Mouse (Mus musculus) neutrophil, adult 5-6 weeks (primary cell): Measurements from ENCODE around the gene Ifitm3. TPM values are rescaled to one million over a fixed set of nuclear protein-coding genes. Genes with fewer than 3 reads are reported as not detected.

Source experiments
- ATAC-seq: fragments of 151-379, 151-347 bp; 2 replicates; pipeline ENCODE4 v1.8.0; 2017; ENCODE audit warnings: mild to moderate bottlenecking, moderate TSS enrichment; ENCODE audit not compliant: insufficient number of reproducible peaks, poor library complexity, low FRiP score, severe bottlenecking; ENCODE audit errors: extremely low read depth
- total RNA-seq: library from RNA; stranded (forward); fragments of 200-1000 nt; gene quantifications from 2 replicates; pipeline ENCODE4 v1.2.3, GENCODE M21; 2017

The Ifitm3 gene
- total RNA-seq, 1 experiment from 2014 or later = 187 TPM

GRCm38 (mm10) chr7:141008312-141008761 is 2.2 kb downstream of the Ifitm3 start:
- peak; percentile 57 for ATAC-seq

DNA sequence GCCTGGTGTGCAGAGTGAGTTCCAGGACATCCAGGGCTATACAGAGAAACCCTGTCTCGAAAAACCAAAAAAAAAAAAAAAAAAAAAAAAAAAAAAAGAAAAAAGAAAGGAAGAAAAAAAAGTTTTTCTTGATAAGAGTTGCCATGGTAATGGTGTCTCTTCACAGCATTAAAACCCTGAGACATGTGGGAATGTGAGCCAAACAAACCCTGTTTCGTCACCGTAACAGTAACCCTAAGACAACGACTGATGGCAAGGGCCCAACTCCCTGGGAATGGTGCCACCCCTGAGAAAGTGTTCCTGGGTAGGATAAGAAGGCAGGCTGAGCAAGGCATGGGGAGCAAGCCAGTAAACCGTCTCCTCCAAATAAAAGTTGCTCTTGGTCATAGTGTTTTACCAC is 3.7 kb downstream of the Ifitm3 start:
- ATAC-seq = no peak

GRCm38 (mm10) chr7:141006446-141006845 is 4.1 kb downstream of the Ifitm3 start:
- ATAC-seq = peak; percentile 43; the same call in 1 of the 2 replicates

- ATAC-seq = no peak
Measured at GRCm38 (mm10) chr7:141003248-141004010, 7.1 kb downstream of the Ifitm3 start.

GRCm38 (mm10) chr7:141000881-141001708 is 9.5 kb downstream of the Ifitm3 start:
- ATAC-seq = no peak

DNA sequence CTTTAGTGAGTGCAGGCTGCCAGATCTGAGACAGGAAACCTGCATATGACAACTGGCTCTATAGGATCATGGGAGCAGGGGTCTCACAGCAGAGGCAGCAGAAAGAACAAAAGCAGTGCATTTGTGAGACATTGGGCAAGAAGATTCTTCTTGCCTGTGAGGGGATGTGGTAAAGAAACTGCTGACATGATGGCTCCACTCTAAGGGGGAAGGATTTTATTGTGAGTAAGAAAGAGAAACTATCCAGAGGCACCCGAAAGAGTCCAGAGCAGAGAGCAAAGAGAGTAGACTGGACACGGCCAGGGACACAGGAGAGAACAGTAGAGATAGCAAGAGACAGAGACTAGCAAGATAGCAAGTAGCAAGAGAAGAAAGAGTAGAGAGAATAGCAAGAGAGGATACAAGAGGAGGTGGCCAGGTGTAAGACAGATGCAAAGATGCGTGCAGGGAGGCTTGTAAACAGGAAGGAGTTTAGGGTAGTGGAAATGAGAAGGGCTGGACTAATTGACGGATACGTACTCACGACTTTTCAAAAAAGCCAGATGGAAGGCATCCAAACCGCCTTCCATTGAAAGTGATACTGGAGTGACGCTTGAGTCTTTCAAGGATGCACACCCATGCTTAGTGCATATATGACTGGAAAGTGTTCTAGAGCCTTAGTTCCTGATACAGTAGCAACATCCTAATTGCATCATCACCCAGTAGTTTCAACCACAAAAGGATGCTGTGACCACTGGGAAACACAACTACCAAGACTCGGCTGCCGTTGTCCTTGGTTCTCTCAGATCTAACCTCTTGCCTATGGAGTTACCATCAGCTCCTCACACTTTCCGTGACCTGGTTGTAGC is 11.5 kb downstream of the Ifitm3 start:
- ATAC-seq = peak; percentile 88

GRCm38 (mm10) chr7:140997817-140998216 is 12.8 kb downstream of the Ifitm3 start:
- peak; percentile 60 for ATAC-seq

DNA sequence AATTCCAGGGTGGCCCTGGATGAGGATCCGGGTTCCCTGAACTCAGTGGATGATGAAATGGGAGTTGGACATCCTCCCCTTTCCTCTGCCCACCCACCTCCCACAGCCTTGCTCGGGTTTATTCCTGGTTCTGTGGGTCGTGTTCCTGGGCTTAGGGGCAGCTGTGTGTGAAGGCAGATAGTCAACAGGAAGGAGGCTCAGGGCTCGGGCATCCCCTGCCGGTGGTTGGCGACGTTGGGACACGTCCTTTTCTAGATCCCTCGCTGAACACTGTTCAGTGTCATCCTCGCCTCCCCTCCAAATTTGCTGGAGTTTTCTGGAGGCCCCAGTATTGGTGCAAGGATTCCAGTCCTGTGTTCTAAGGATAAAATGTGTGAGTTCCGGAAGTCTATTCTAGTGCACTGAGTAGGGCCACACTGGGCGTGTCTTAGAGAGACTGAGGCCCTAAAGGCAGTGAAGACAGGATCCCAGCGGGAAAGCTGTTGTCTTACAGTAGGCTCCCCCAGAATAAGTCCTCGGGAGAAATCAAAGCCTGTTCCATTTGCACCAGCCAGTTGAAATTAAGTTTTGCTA is 19.4 kb downstream of the Ifitm3 start:
- ATAC-seq = peak; percentile 24; the same call in 1 of the 2 replicates

GRCm38 (mm10) chr7:140990622-140991021 is 19.9 kb downstream of the Ifitm3 start:
- ATAC-seq = no peak

DNA sequence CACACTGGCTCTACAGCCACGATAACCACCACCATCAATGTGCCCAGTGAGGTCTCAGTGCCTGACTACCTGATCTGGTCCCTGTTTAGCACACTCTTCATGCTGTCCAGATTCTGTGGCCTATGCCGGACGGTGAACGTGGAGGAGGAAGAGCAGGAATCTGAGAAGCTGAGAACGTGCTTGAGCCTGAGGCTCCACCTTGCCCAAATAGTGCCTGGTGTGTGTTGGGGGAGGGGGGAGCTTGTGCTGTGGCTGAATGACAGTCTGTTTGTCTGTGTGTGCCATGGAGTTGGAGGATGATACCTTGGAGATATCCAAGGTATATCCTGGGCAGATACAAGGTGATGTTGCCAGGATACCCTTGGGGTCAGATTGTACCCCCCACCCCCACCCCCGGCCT is 20.4 kb downstream of the Ifitm3 start:
- ATAC-seq = no peak

DNA sequence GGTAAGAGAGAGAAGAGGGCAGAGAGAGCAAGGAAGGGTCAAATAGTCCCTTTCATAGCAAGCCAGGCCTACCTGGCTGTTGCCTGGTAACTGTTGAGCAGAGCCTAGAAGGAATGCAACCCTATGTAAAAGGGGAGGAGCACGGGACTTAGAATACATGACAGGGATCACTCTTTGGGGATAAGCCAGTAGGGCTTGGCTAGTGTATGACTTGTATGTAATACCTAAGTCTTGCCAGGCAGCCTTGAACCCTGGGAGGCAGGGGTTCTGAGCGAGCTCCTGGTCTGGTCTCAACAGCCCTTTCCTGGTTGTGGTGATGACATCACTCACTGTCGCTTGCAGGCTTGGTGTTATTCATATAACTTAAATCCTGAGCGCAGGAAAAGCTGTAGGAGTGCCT is 21.5 kb downstream of the Ifitm3 start:
- ATAC-seq = no peak

DNA sequence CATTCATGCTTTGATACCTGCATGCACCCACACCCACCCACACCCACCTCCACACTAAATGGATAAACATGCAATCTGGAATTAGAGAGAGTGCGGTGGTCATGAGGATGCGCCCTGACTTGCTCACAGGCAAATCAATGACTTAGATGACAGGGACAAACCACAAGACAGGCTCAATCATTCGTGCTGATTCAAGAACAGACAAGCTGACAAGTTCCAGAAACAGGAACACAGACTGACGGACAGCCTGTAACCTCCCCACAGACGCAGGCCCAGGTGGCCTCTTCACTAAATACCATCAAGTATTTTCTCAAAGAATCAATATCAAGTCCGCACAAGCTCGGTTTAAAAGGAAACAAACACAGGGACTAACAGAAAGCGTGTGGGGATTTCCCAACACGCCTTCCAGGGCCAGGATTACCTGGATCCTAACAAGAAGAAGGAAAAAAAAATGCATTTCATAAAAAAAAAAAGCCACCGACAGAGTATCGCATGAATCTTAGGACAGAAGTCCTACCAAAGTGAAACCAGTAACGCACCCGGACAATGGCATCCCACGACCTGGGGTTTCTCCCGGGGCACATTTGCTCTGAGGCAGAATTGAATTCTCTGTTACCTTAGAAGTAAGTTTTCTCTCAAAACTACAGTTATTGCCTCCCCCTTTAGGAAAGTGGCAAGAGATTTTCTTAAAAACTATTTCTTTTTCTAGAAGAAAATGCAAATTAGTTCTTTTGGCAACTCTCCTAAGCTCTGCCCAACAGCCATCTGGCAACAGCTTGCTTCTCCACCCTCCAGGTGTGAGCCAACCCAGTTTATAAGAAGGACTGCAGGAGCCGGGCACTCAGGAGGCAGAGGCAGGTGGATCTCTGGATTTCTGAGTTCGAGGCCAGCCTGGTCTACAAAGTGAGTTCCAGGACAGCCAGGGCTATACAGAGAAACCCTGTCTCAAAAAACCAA is 23.1 kb downstream of the Ifitm3 start:
- no peak for ATAC-seq

- ATAC-seq = no peak
Measured at GRCm38 (mm10) chr7:140982971-140983370, 27.6 kb downstream of the Ifitm3 start.

- peak; percentile 88 for ATAC-seq
Measured at GRCm38 (mm10) chr7:140981704-140982103, 28.9 kb downstream of the Ifitm3 start.

DNA sequence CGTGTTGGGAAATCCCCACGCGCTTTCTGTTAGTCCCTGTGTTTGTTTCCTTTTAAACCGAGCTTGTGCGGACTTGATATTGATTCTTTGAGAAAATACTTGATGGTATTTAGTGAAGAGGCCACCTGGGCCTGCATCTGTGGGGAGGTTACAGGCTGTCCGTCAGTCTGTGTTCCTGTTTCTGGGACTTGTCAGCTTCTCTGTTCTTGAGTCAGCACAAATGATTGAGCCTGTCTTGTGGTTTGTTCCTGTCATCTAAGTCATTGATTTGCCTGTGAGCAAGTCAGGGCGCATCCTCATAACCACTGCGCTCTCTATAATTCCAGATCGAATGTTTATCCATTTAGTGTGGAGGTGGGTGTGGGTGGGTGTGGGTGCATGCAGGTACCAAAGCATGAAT is 33.9 kb downstream of the Ifitm3 start:
- ATAC-seq = peak; percentile 62

GRCm38 (mm10) chr7:140975465-140975864 is 35.1 kb downstream of the Ifitm3 start:
- no peak for ATAC-seq

DNA sequence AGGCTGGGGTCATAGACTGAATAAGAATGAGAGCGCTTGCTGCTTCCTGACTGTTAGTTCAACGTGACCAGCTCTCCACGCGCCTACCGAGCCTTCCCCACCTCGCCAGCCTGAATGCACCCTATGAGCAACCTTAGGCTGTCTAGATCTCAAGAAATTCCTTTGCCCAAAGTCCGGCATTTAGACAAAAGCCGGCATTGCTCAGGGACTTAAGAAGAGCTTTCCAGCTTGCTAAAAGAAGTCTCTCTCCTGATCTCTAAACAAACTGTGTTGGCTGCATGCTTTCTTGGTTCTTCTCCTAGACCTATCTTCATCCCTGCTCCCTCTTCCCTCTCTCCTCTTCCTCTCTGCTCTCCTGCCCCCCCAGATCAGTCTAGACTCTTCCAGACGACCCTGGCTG is 35.6 kb downstream of the Ifitm3 start:
- no peak for ATAC-seq
